Mouse (Mus musculus) heart, embryonic 11.5 days (tissue): Measurements from ENCODE around the gene 4931406P16Rik. TPM values are rescaled to one million over a fixed set of nuclear protein-coding genes. Genes with fewer than 3 reads are reported as not detected.

Experiments used
- ATAC-seq: fragments of 200-750 bp; cut with Nextera tagmentation; replicated peaks from 2 replicates; pipeline ENCODE4 v1.8.0; 2017; ENCODE audit warnings: moderate library complexity; ENCODE audit not compliant: insufficient number of reproducible peaks, low FRiP score, low TSS enrichment
- H3K27ac ChIP-seq: fragments of 300-500 bp; sonication (generic); 2 replicates; pipeline ENCODE4 v1.5.1; 2014; ENCODE audit warnings: mild to moderate bottlenecking, low read depth, low read length
- H3K27me3 ChIP-seq: fragments of 300-500 bp; sonication (generic); 2 replicates; pipeline ENCODE4 v1.6.1; 2014; ENCODE audit warnings: mild to moderate bottlenecking, low read length, mixed read lengths; ENCODE audit not compliant: control insufficient read depth, insufficient read depth
- H3K36me3 ChIP-seq: fragments of 300-500 bp; sonication (generic); 2 replicates; pipeline ENCODE4 v1.6.1; 2014; ENCODE audit warnings: mild to moderate bottlenecking, low read length, moderate library complexity, mixed read lengths; ENCODE audit not compliant: control insufficient read depth, insufficient read depth
- H3K4me1 ChIP-seq: fragments of 300-500 bp; sonication (generic); 2 replicates; pipeline ENCODE4 v1.6.1; 2014; ENCODE audit warnings: low read length; ENCODE audit not compliant: control insufficient read depth, insufficient read depth
- H3K4me2 ChIP-seq: fragments of 300-500 bp; sonication (generic); 2 replicates; pipeline ENCODE4 v1.6.1; 2014; ENCODE audit warnings: mild to moderate bottlenecking, moderate library complexity
- H3K4me3 ChIP-seq: fragments of 300-500 bp; sonication (generic); 2 replicates; pipeline ENCODE4 v1.5.1; 2014; ENCODE audit warnings: low read depth, low read length
- H3K9ac ChIP-seq: fragments of 300-500 bp; sonication (generic); 2 replicates; pipeline ENCODE4 v1.6.1; 2014; ENCODE audit warnings: mild to moderate bottlenecking, low read depth, low read length, moderate library complexity
- H3K9me3 ChIP-seq: fragments of 300-500 bp; sonication (generic); replicated peaks from 2 replicates; pipeline ENCODE4 v1.6.1; 2016; ENCODE audit warnings: low read length; ENCODE audit not compliant: control insufficient read depth
- WGBS: fragments of 180-500 bp; shearing (Covaris S2); extraction: QIAGEN DNeasy Blood & Tissue Kit; methylation state at CpG from one replicate; pipeline ENCODE4 v1.1.7; 2014; ENCODE audit not compliant: insufficient replicate concordance; 5-methylcytosine and 5-hydroxymethylcytosine counted together
- polyA plus RNA-seq: library from polyadenylated mRNA; unstranded; fragments of >200 nt; fragmentation: Nextera tagmentation; extraction: Ambion mirVana; gene quantifications from 2 replicates; pipeline ENCODE4 v1.2.1, GENCODE M21; 2014

Gene 4931406P16Rik
- polyA plus RNA-seq, 1 experiment from 2014 or later = 56.2 TPM

GRCm38 (mm10) chr7:34222340-34222739 lies 91.0 kb downstream of the 4931406P16Rik start:
- H3K4me1 ChIP-seq = peaks cover 18% of the 10 kb centered on the region
- 92% methylated on average over 10 of the region's 10 CpGs for WGBS
- no peaks in the 10 kb centered on the region for H3K27me3 ChIP-seq
- ATAC-seq = no peak
- no peak overlapping the region for H3K4me2 ChIP-seq
- H3K36me3 ChIP-seq = peaks cover 78% of the 10 kb centered on the region
- no peaks in the 10 kb centered on the region for H3K9me3 ChIP-seq
- H3K9ac ChIP-seq = no peak overlapping the region
- H3K27ac ChIP-seq = no peak overlapping the region
- no peak overlapping the region for H3K4me3 ChIP-seq

- no peaks in the 10 kb centered on the region for H3K9me3 ChIP-seq
- no peak overlapping the region for H3K4me2 ChIP-seq
- H3K4me1 ChIP-seq = peaks cover 14% of the 10 kb centered on the region
- H3K27me3 ChIP-seq = no peaks in the 10 kb centered on the region
- no peak overlapping the region for H3K27ac ChIP-seq
- no peak overlapping the region for H3K4me3 ChIP-seq
- H3K36me3 ChIP-seq = peaks cover 75% of the 10 kb centered on the region
- no peak for ATAC-seq
- 83% methylated on average over 9 of the region's 9 CpGs for WGBS
- no peak overlapping the region for H3K9ac ChIP-seq
These were observed 91.6 kb downstream of the 4931406P16Rik start for GRCm38 (mm10) chr7:34221594-34222250.

GRCm38 (mm10) chr7:34218496-34218895 lies 94.9 kb downstream of the 4931406P16Rik start:
- WGBS = 71% methylated on average over 1 of the region's 1 CpGs
- no peak overlapping the region for H3K9ac ChIP-seq
- no peaks in the 10 kb centered on the region for H3K27me3 ChIP-seq
- H3K27ac ChIP-seq = no peak overlapping the region
- no peak overlapping the region for H3K4me2 ChIP-seq
- ATAC-seq = no peak
- no peaks in the 10 kb centered on the region for H3K4me1 ChIP-seq
- H3K9me3 ChIP-seq = no peaks in the 10 kb centered on the region
- no peak overlapping the region for H3K4me3 ChIP-seq
- peaks cover 78% of the 10 kb centered on the region for H3K36me3 ChIP-seq

- no peaks in the 10 kb centered on the region for H3K27me3 ChIP-seq
- H3K27ac ChIP-seq = no peak overlapping the region
- H3K4me1 ChIP-seq = no peaks in the 10 kb centered on the region
- no peaks in the 10 kb centered on the region for H3K9me3 ChIP-seq
- H3K9ac ChIP-seq = no peak overlapping the region
- H3K4me2 ChIP-seq = no peak overlapping the region
- no peak overlapping the region for H3K4me3 ChIP-seq
- WGBS = 87% methylated on average over 10 of the region's 10 CpGs
- no peak for ATAC-seq
- peaks cover 69% of the 10 kb centered on the region for H3K36me3 ChIP-seq
These were observed 96.9 kb downstream of the 4931406P16Rik start for GRCm38 (mm10) chr7:34216474-34216873.

- Histone ChIP-seq H3K4me3 (no peak overlapping the region), H3K36me3 (peaks cover 73% of the 10 kb centered on the region), H3K4me1 (no peaks in the 10 kb centered on the region), H3K9ac (no peak overlapping the region), H3K27me3 (no peaks in the 10 kb centered on the region), H3K9me3 (no peaks in the 10 kb centered on the region), H3K4me2 (no peak overlapping the region), H3K27ac (no peak overlapping the region)
- no peak for ATAC-seq
- WGBS = 87% methylated on average over 9 of the region's 9 CpGs
These were observed 97.9 kb downstream of the 4931406P16Rik start for GRCm38 (mm10) chr7:34215481-34215880.

- no peak overlapping the region for H3K4me3 ChIP-seq
- H3K27me3 ChIP-seq = no peaks in the 10 kb centered on the region
- no peak overlapping the region for H3K27ac ChIP-seq
- no peaks in the 10 kb centered on the region for H3K9me3 ChIP-seq
- peaks cover 72% of the 10 kb centered on the region for H3K36me3 ChIP-seq
- H3K9ac ChIP-seq = no peak overlapping the region
- H3K4me1 ChIP-seq = no peaks in the 10 kb centered on the region
- 90% methylated on average over 8 of the region's 8 CpGs for WGBS
- ATAC-seq = no peak
- H3K4me2 ChIP-seq = no peak overlapping the region
These were observed 98.7 kb downstream of the 4931406P16Rik start for GRCm38 (mm10) chr7:34214644-34215043.

GRCm38 (mm10) chr7:34213281-34213680 lies 100.1 kb downstream of the 4931406P16Rik start:
- H3K9ac ChIP-seq = no peak overlapping the region
- ATAC-seq = no peak
- no peaks in the 10 kb centered on the region for H3K27me3 ChIP-seq
- H3K36me3 ChIP-seq = peaks cover 77% of the 10 kb centered on the region
- H3K27ac ChIP-seq = no peak overlapping the region
- H3K4me3 ChIP-seq = no peak overlapping the region
- 90% methylated on average over 7 of the region's 7 CpGs for WGBS
- H3K4me1 ChIP-seq = no peaks in the 10 kb centered on the region
- H3K4me2 ChIP-seq = no peak overlapping the region
- H3K9me3 ChIP-seq = no peaks in the 10 kb centered on the region

- no peaks in the 10 kb centered on the region for H3K4me1 ChIP-seq
- H3K9ac ChIP-seq = no peak overlapping the region
- WGBS = 92% methylated on average over 9 of the region's 9 CpGs
- H3K9me3 ChIP-seq = no peaks in the 10 kb centered on the region
- no peaks in the 10 kb centered on the region for H3K27me3 ChIP-seq
- no peak overlapping the region for H3K4me2 ChIP-seq
- H3K4me3 ChIP-seq = no peak overlapping the region
- ATAC-seq = no peak
- H3K36me3 ChIP-seq = peaks cover 86% of the 10 kb centered on the region
- H3K27ac ChIP-seq = no peak overlapping the region
These were observed 105.2 kb downstream of the 4931406P16Rik start for GRCm38 (mm10) chr7:34208027-34208745.

GRCm38 (mm10) chr7:34206331-34206730 lies 107.0 kb downstream of the 4931406P16Rik start:
- Histone ChIP-seq H3K9me3 (no peaks in the 10 kb centered on the region), H3K4me2 (no peak overlapping the region), H3K27me3 (no peaks in the 10 kb centered on the region), H3K4me1 (no peaks in the 10 kb centered on the region), H3K4me3 (no peak overlapping the region), H3K36me3 (peaks cover 90% of the 10 kb centered on the region), H3K9ac (no peak overlapping the region), H3K27ac (no peak overlapping the region)
- no peak for ATAC-seq
- 89% methylated on average over 6 of the region's 6 CpGs for WGBS
